Mouse (Mus musculus) small intestine, adult 2 months (tissue): Measurements from ENCODE around the gene Ctnnd2. TPM values are rescaled to one million over a fixed set of nuclear protein-coding genes. Genes with fewer than 3 reads are reported as not detected.

Source experiments
- H3K27ac ChIP-seq: fragments of 200-500 bp; 2 replicates; pipeline ENCODE4 v1.5.1; 2012; ENCODE audit warnings: low read depth, low read length, control low read depth, inconsistent platforms; ENCODE audit not compliant: insufficient read depth
- H3K27me3 ChIP-seq: fragments of 200-500 bp; 2 replicates; pipeline ENCODE4 v1.6.1; 2012; ENCODE audit warnings: mild to moderate bottlenecking, moderate library complexity, low read length, inconsistent platforms; ENCODE audit not compliant: control insufficient read depth, insufficient read depth
- H3K36me3 ChIP-seq: fragments of 200-500 bp; 2 replicates; pipeline ENCODE4 v1.6.1; 2012; ENCODE audit warnings: mild to moderate bottlenecking, low read length, control low read depth, inconsistent platforms; ENCODE audit not compliant: control insufficient read depth, insufficient read depth
- H3K4me1 ChIP-seq: fragments of 200-500 bp; 2 replicates; pipeline ENCODE4 v1.6.1; 2012; ENCODE audit warnings: low read length, inconsistent platforms, mixed read lengths; ENCODE audit not compliant: control insufficient read depth, insufficient read depth, insufficient read length
- H3K4me3 ChIP-seq: fragments of 200-500 bp; 2 replicates; pipeline ENCODE4 v1.5.1; 2012; ENCODE audit warnings: low read depth, mild to moderate bottlenecking, control low read depth, inconsistent platforms, low read length, moderate library complexity
- CTCF ChIP-seq: fragments of 200-500 bp; IDR thresholded peaks from 2 replicates; pipeline ENCODE4 v1.5.1; 2012; ENCODE audit warnings: low read depth, mild to moderate bottlenecking, control low read depth, inconsistent platforms, low read length, moderate library complexity, mixed read lengths; ENCODE audit not compliant: insufficient replicate concordance, insufficient read length; ENCODE audit errors: extremely low read depth
- POLR2A ChIP-seq: fragments of 200-500 bp; IDR thresholded peaks from 2 replicates; pipeline ENCODE4 v1.6.1; 2012; ENCODE audit warnings: low read depth, mild to moderate bottlenecking, control low read depth, inconsistent platforms, low read length, moderate library complexity
- WGBS: fragments of 180-500 bp; shearing (Covaris S2); methylation state at CpG from one replicate; pipeline ENCODE4 v1.1.7; 2018; 5-methylcytosine and 5-hydroxymethylcytosine counted together
- polyA plus RNA-seq: library from polyadenylated mRNA; depleted of rRNA; stranded (reverse); fragments of >200 nt; gene quantifications from 2 replicates; pipeline ENCODE4 v1.2.3, GENCODE M21; 2012

Ctnnd2 gene
- polyA plus RNA-seq, 1 experiment: 1.3 TPM

DNA sequence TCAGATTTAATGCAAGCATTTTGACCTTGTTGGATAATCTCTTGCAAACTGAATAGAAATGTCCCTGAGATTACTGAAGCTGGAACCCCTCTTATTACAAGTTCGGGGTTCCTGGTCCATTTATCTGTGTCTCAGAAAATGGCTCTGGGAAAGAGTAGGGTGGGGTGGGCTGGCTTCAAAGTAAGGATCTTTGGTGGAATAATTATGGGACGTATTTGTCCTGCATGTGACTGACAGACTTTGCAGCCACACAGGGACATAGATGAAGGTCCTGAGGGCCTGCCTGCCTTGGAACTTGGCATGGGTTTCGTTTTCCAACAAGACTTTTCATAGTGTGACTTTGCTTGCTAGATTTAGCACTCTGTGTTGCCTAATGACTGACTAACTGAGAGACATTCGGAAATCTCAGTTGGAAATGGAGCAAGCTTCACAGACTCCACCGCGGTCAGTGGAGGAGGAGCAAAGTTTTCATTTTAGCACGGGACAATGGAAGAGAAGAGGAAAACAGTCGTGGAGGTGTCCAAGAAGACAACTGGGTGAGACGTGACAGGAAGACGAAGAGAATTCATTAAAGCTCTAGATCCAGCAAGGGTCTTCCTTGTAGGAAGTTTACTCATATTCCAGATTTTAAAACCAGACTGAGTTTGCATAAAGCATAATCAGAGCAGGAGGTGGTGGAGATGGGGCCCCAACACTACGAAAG lies 749 bp upstream of the Ctnnd2 start:
- Histone ChIP-seq H3K27me3 (peaks cover 13% of the 10 kb centered on the region), H3K4me3 (no peak overlapping the region)
- 30% methylated on average over 11 of the region's 11 CpGs for WGBS

DNA sequence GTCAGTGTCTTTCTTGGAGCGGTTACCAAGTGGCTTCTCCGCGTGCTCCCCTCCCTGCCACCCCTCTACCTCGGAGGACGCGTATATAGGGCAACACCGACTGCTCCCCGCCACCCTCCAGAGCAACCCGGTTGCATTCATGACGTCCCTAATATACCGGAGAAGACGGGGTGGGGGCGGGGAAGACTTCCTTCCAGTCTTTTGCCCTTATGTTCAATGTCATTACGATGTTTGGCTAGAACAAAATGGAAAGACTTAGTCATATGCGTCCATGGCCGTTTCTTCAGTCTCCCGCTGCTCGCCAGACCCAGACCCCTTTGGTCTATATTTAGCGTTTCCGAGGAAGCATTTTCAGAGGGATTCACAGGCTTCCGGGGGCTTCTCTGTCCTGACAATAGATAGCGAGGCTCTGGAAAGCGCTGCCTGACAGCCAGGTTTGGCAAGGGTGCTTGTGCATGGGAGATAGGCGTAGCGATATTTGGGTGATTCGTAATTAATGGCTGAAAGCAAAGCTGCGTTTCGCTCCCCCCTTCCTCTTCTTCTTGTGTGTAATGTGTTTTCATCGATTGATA lies 1.1 kb downstream of the Ctnnd2 start:
- TF ChIP-seq CTCF (no peak), POLR2A (no peak)
- H3K36me3 ChIP-seq: no peaks in the 10 kb centered on the region
- H3K27ac ChIP-seq: no peak overlapping the region
- 0 out of 2 replicates have a peak, but pooled peaks cover 3% of the 10 kb centered on the region for H3K4me1 ChIP-seq
- peaks cover 13% of the 10 kb centered on the region for H3K27me3 ChIP-seq
- WGBS: 3% methylated on average over 29 of the region's 29 CpGs
- H3K4me3 ChIP-seq: peak overlapping the region; percentile 62

More for the DNA sequence above, 749 bp upstream of the Ctnnd2 start:
- no peak for TF ChIP-seq CTCF
- no peak for TF ChIP-seq POLR2A
- Histone ChIP-seq H3K4me1 (0 out of 2 replicates have a peak, but pooled peaks cover 3% of the 10 kb centered on the region), H3K27ac (no peak overlapping the region), H3K36me3 (no peaks in the 10 kb centered on the region)

DNA sequence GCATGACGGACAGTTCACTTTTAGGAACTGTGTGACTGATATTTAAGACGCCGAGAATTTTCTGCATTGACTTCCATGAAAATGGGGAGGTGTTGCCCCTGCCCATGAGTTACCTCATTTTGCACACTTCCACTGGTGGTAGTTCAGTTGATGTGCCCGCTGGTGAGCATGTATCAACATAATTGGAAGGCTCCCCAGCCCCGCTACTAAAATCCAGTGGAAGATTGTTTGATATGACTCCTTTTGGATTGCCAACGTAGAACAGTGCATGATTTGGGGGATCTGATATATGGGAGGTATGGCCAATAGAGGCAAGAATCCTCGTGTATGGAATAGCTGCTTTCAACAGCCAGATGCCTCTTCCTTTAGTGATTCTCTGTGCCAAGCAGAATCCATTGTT lies 1.9 kb downstream of the Ctnnd2 start:
- H3K27ac ChIP-seq: no peak overlapping the region
- H3K27me3 ChIP-seq: peaks cover 13% of the 10 kb centered on the region
- H3K36me3 ChIP-seq: no peaks in the 10 kb centered on the region
- no peak overlapping the region for H3K4me3 ChIP-seq
- H3K4me1 ChIP-seq: 0 out of 2 replicates have a peak, but pooled peaks cover 3% of the 10 kb centered on the region
- 61% methylated on average over 7 of the region's 7 CpGs for WGBS
- TF ChIP-seq CTCF (no peak), POLR2A (no peak)

DNA sequence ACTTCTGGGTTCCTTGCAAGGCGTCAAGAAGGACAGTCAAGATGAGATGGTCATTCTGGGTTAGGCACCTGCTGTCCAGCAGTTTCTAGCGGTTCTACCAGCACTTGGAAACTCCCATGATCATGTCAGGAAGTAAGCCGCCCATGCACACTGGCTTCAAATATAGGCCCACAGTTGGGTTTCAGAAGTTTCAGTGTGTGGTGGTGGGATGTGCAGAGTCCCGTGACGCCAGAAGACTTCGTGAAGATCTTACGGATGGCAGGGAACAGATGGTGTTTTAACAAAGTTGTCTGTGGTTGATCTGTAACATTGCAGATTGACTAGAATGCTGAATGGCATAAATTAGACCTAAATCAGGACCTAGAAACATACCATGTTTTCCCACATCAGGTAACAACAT lies 11.6 kb downstream of the Ctnnd2 start:
- Histone ChIP-seq H3K4me3 (no peak overlapping the region), H3K4me1 (no peaks in the 10 kb centered on the region), H3K36me3 (no peaks in the 10 kb centered on the region), H3K27ac (no peak overlapping the region), H3K27me3 (no peaks in the 10 kb centered on the region)
- TF ChIP-seq CTCF (no peak), POLR2A (no peak)
- WGBS: 89% methylated on average over 7 of the region's 7 CpGs

DNA sequence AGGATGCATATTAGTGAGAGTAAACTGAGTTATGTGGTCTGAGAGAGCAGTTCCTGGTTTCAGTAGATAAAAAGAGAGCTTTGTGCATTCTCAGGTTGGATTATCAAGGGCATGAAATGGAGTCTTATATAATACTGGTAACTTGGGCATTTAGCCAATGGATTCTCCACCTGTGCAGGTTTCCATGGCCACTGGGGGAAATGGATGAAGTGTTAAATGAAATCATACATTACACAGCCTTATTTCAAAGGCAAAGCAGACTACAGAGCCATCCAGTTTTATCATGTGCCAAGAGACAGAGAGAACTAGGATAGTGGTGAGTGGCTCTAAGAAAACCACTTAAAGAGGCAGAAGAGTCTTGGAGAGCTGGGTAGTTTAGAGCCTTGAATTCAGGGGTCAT lies 18.5 kb downstream of the Ctnnd2 start:
- H3K36me3 ChIP-seq: no peaks in the 10 kb centered on the region
- TF ChIP-seq CTCF (no peak), POLR2A (no peak)
- no peaks in the 10 kb centered on the region for H3K4me1 ChIP-seq
- H3K4me3 ChIP-seq: no peak overlapping the region
- H3K27ac ChIP-seq: no peak overlapping the region
- no peaks in the 10 kb centered on the region for H3K27me3 ChIP-seq

DNA sequence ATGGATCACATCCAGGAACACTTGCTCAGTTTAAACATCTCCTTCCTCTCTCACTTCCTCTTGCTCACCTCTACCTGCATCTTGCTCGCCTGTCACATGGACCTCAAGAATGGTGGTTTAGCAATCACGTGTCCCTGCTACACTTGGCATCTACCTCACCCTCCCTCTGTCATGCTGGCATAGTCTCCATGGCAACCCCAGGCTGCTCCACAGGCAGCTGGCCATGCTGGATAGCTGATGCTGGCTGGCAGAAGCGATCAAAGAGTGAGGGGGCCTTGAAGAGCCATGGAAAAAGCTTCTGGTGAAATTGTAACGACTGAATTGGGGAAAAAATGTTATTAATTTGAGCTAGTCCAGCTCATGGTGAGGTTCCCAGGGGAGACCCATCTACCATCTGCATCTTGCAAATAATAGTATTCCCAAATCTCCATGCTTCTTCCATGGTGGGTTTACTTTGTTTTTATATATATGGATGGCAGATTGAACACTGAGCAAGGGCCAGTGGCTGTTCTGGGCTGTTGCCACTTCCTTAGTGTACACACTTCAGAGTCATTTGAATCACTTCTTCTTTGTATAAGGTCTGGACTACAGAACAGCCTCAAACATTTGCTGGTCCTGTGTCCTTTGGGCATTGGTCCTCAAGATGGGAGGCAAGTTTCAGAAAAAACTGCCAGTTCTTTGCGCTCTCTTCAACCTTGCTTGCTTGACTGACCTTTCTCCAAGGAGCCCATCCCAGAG lies 19.7 kb downstream of the Ctnnd2 start:
- 57% methylated on average over 5 of the region's 5 CpGs for WGBS

DNA sequence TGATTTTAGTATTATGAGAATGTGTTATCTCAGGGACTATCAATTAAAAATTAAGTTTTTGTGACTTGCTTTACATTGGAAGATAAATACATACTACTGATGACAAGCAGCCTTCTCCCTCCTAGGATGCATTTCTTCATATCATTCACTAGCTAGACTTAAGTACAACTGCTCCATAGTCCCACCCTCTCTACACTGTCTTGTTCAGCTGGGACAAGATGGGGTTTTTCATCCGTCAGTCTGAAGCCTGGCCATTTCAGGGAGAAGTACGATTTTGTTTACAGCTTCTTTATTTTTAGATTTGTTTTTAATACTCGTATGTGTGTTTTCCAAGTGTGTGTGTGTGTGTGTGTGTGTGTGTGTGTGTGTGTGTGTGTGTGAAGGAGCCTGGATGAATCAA lies 26.0 kb downstream of the Ctnnd2 start:
- Histone ChIP-seq H3K4me1 (no peaks in the 10 kb centered on the region), H3K27me3 (no peaks in the 10 kb centered on the region), H3K36me3 (no peaks in the 10 kb centered on the region), H3K4me3 (no peak overlapping the region), H3K27ac (no peak overlapping the region)
- 76% methylated on average over 3 of the region's 3 CpGs for WGBS
- TF ChIP-seq CTCF (no peak), POLR2A (no peak)

More for the DNA sequence above, 19.7 kb downstream of the Ctnnd2 start:
- no peaks in the 10 kb centered on the region for H3K4me1 ChIP-seq
- no peak overlapping the region for H3K4me3 ChIP-seq
- TF ChIP-seq CTCF: no peak
- TF ChIP-seq POLR2A: no peak
- no peaks in the 10 kb centered on the region for H3K27me3 ChIP-seq
- no peak overlapping the region for H3K27ac ChIP-seq
- H3K36me3 ChIP-seq: no peaks in the 10 kb centered on the region
